Mouse (Mus musculus) kidney, adult 2 months (tissue): ENCODE results near the gene Myo1b. TPM values are rescaled to one million over a fixed set of nuclear protein-coding genes. Genes with fewer than 3 reads are reported as not detected.
A peak's percentile ranks its signal among the peaks of the same experiment; 100 is the strongest.
"Not testable (repeated sequence)": the region's sequence is repeated elsewhere in the genome, so short reads cannot be mapped to it uniquely, and the experiment has no call there.

Source experiments
- DNase-seq: peaks from one replicate; pipeline ENCODE4 v3.0.0; 2021
- H3K27ac ChIP-seq: fragments of 200-500 bp; 2 replicates; pipeline ENCODE4 v1.5.1; 2012; ENCODE audit warnings: low read depth, low read length, control low read depth, inconsistent platforms; ENCODE audit not compliant: insufficient read depth
- H3K27me3 ChIP-seq: fragments of 200-500 bp; replicated peaks from 2 replicates; pipeline ENCODE4 v1.6.1; 2012; ENCODE audit warnings: mild to moderate bottlenecking, moderate library complexity, low read length, inconsistent platforms; ENCODE audit not compliant: control insufficient read depth, insufficient read depth
- H3K36me3 ChIP-seq: fragments of 200-500 bp; 2 replicates; pipeline ENCODE4 v1.6.1; 2012; ENCODE audit warnings: mild to moderate bottlenecking, moderate library complexity, low read length, inconsistent platforms; ENCODE audit not compliant: control insufficient read depth, insufficient read depth
- H3K4me1 ChIP-seq: fragments of 200-500 bp; 2 replicates; pipeline ENCODE4 v1.6.1; 2011; ENCODE audit warnings: low read length; ENCODE audit not compliant: control insufficient read depth, insufficient read depth
- H3K4me3 ChIP-seq: fragments of 200-500 bp; 2 replicates; pipeline ENCODE4 v1.5.1; 2011; ENCODE audit warnings: mild to moderate bottlenecking, low read depth, low read length, control low read depth; ENCODE audit not compliant: insufficient read depth
- CTCF ChIP-seq: fragments of 200-500 bp; conservative IDR thresholded peaks from 2 replicates; pipeline ENCODE4 v1.5.1; 2011; ENCODE audit warnings: low read depth, mild to moderate bottlenecking, control low read depth, low read length, moderate library complexity, mixed read lengths; ENCODE audit not compliant: insufficient read depth, insufficient read length
- POLR2A ChIP-seq: fragments of 200-500 bp; IDR thresholded peaks from one replicate; pipeline ENCODE4 v1.6.1; 2011; ENCODE audit warnings: low read depth, low read length, control low read depth
- WGBS: fragments of 180-500 bp; shearing (Covaris S2); methylation state at CpG from one replicate; pipeline ENCODE4 v1.1.7; 2018; 5-methylcytosine and 5-hydroxymethylcytosine counted together
- polyA plus RNA-seq: library from polyadenylated mRNA; depleted of rRNA; stranded (reverse); fragments of >200 nt; gene quantifications from 2 replicates; pipeline ENCODE4 v1.2.3, GENCODE M21; 2012

Myo1b gene
- polyA plus RNA-seq, 1 experiment, result 5.8 TPM

DNA sequence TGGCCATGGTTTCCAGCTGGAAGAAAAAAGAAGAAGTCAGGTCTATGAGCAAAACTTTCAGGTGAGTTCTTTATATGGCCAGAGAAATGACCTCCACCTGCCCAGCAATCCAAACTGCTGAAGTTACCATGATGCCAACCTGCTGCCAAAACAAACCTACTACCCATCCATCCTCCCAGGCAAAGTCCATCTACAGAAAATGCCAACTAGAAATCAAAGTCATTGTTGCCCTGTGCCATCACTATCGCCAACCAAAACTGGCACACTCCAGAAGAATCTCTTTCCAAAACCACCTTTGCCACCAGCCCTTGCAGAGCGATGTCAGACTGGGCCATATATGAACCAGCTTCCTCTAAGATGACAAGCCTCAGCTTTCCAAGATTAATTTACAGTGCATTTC is 32.7 kb downstream of the Myo1b start:
- 94% methylated on average over 2 of the region's 2 CpGs for WGBS
- Histone ChIP-seq H3K36me3 (no peaks in the 10 kb centered on the region), H3K4me1 (peaks cover 5% of the 10 kb centered on the region; the same call in 1 of the 2 replicates), H3K4me3 (no peak overlapping the region), H3K27me3 (no peaks in the 10 kb centered on the region), H3K27ac (no peak overlapping the region)
- TF ChIP-seq POLR2A, result no peak
- TF ChIP-seq CTCF, result no peak
- no peak for DNase-seq

DNA sequence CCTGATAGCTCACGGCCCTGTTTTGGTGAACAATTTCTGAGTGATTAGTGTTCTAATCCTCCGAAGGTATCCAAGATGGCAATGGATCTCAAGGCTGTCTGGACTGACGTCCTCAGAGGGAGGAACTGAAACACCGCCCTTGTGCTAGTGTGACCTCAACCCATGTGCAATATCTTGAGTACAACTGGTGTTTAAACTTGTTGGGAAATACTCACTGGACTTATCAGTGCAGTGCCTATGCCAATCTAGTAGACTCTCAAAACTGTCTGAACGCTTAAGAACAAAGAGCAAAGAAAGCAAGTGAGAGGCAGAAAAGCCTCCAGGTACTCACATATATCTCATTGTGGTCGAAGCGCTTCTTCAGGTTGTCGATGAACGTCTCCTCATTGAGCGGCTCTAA is 33.1 kb downstream of the Myo1b start:
- no peak for DNase-seq
- H3K27me3 ChIP-seq, result no peaks in the 10 kb centered on the region
- no peak overlapping the region for H3K4me3 ChIP-seq
- H3K27ac ChIP-seq, result no peak overlapping the region
- TF ChIP-seq CTCF, result no peak
- no peaks in the 10 kb centered on the region for H3K36me3 ChIP-seq
- H3K4me1 ChIP-seq, result peaks cover 5% of the 10 kb centered on the region; the same call in 1 of the 2 replicates
- 95% methylated on average over 10 of the region's 10 CpGs for WGBS

DNA sequence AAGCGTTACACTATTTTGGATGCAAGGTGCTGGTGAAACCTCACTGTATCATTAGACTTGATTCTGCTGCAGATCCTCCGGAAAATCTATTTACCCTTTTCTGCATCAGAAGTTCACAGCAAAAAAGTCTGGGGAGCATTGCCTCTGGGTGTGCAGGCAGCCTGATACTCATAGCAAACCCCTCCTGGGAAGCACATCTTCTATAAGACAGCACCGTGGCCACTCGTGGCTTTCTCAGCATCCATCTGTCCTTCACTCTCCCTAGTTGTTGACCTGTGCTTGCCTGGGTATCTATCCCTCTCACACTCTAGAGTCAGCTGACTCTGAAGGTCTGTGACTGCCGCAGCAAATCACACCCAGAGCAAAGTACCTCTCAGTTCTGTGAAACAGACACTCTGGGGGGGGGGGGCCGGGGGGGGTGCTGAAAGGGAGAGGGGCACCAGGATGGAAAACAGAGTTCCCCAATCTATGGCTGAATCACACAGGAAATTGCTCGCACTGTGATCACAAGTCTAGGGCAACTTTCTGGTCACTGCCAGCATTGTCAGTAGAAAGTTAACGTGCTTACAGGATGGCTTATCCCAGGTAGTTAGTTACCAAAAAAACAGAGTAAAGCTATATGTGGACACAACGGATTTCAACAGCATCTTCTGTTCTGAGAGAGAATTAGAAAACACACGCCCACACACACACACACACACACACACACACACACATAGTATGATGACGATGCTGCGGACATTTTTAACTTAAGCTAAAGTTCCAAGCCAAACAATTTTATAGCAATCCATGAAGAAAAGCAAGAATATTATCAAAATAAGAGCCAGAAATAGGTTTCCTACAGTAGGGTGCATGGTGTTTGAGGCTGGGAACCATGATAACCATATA is 35.7 kb downstream of the Myo1b start:
- Histone ChIP-seq H3K4me1 (peaks cover 5% of the 10 kb centered on the region; the same call in 1 of the 2 replicates), H3K27ac (peak overlapping the region; percentile 48; the same call in 1 of the 2 replicates), H3K27me3 (no peaks in the 10 kb centered on the region), H3K36me3 (no peaks in the 10 kb centered on the region), H3K4me3 (no peak overlapping the region)
- 54% methylated on average over 12 of the region's 12 CpGs for WGBS
- TF ChIP-seq CTCF, result no peak
- TF ChIP-seq POLR2A, result no peak
- no peak for DNase-seq

DNA sequence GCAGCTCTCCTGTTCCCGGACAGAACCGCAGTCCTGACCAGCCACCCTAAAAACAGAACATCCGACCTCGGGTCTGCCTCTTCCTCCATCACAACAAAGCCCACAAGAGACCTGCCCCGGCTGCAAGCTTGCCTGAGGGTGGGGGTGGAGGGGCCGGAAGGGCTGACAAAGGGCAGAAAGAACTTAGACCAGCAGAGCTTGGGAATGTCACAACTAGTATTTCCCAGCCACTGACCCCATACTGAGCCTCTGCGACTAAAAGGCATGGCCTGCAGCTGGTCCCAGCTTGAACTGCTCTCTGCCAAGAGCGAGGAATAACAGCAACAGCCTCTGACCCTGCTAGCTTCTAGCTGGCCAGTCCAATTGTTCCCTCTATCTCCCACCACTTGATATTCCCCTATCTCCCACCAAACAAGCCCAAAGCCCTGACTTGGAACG is 36.5 kb downstream of the Myo1b start:
- Histone ChIP-seq H3K4me3 (no peak overlapping the region), H3K36me3 (no peaks in the 10 kb centered on the region), H3K4me1 (peaks cover 5% of the 10 kb centered on the region; the same call in 1 of the 2 replicates), H3K27me3 (no peaks in the 10 kb centered on the region), H3K27ac (peak overlapping the region; percentile 48)
- WGBS, result 21% methylated on average over 9 of the region's 9 CpGs
- TF ChIP-seq CTCF (no peak), POLR2A (no peak)
- DNase-seq, result peak; percentile 56

DNA sequence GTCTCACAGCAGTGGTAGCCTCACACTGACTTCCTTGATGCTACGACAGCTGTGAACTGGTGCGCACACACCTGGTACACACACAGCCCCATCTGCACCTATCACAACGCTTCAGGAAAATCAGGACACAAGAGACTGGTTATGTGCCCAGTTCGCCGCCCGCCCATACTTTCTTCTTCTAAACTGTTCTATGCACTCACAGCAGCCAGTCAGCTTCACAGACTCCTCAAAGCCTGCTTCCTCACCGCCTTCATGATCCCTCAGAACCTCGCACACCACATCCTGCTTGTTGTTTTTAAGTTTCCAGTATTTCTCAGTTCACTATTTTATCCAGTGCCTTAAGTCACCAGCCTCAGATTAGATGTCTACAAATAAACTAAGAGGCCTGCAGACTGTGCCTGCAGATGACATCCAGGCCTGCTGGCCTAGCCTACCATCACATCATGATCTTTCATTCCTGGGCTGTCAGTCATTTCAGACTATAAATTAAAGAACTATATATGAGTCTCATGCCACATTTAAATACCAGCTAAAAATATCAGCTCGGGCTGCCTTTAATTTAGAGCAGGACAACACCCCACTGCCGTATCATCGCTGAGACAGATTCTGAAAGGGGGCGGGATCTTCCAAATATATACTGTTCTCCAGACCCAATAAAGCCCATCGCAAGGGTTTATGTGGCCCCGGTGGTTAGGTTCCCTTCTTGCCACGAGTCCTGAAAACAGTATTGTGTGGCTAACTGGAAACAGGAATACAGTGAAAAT is 40.2 kb downstream of the Myo1b start:
- peaks cover 5% of the 10 kb centered on the region; the same call in 1 of the 2 replicates for H3K4me1 ChIP-seq
- DNase-seq, result no peak
- 89% methylated on average over 15 of the region's 15 CpGs for WGBS
- no peaks in the 10 kb centered on the region for H3K36me3 ChIP-seq
- H3K27me3 ChIP-seq, result no peaks in the 10 kb centered on the region
- no peak overlapping the region for H3K27ac ChIP-seq
- TF ChIP-seq CTCF, result no peak
- no peak for TF ChIP-seq POLR2A
- no peak overlapping the region for H3K4me3 ChIP-seq

DNA sequence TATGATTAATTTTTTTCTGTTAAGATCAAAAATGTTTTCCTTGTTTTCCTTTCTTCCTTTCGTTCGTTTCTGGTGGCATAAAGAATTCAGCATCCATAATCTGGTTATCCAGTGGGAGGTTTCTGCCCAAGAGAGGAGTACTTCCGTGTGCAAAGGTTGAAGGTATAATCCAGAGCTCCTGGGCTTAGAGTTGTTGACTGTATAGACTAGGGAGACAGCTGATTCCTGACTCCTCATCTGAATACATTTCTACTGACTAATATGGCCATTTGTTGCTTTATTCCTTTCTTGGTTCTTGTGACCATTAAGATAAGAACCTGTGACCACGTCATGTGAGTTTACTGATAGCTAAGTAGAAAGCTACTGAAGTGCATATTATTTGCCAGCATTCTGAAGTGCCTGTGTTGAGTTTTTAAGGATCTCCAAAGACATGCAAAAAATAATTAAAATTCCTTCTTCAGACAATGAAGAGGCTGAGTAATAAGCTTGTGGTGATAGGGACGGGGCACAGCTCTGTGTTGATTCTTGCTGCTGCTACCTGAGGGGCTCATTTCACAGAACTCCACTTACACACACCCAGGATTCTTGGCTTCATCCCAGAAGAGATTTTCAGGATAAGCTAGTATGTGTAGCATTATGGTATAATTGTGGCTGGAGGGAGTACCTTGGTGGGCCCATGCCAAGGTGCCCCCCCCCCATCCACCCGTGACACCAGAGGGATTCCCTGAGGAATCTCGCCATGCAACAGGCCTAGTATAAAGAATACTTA is 43.2 kb downstream of the Myo1b start:
- Histone ChIP-seq H3K4me1 (no peaks in the 10 kb centered on the region), H3K27ac (no peak overlapping the region), H3K4me3 (no peak overlapping the region), H3K36me3 (no peaks in the 10 kb centered on the region), H3K27me3 (no peaks in the 10 kb centered on the region)
- no peak for DNase-seq
- no peak for TF ChIP-seq POLR2A
- TF ChIP-seq CTCF, result no peak
- 76% methylated on average over 7 of the region's 7 CpGs for WGBS

DNA sequence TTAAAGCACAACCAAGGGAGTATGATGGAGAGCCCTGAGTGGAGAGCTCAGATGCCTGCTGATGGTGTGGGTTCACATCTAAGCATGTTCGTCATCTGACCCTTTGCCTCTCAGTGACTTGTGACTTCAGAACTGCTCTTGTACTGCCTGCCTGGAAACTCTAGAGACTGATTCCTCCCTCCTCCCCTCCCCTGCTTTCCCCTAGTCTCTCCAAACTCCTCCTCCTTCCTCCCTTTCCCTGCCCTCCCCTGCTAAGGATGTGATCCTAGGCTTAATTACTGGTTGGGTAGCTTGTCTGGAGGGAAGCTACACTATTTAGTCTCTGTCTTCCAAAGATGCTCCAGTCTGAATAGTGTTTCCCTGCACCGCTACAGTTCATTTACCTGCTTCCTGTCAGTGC is 44.6 kb downstream of the Myo1b start:
- 57% methylated on average over 2 of the region's 2 CpGs for WGBS
- H3K36me3 ChIP-seq, H3K4me3 ChIP-seq, H3K27ac ChIP-seq, H3K27me3 ChIP-seq, H3K4me1 ChIP-seq, DNase-seq: not testable (repeated sequence)
